Mouse (Mus musculus): ENCODE data around the gene Akr1d1. TPM values are rescaled to one million over a fixed set of nuclear protein-coding genes. Genes with fewer than 3 reads are reported as not detected.

Gene Akr1d1
- total RNA-seq (2023) = not detected

DNA sequence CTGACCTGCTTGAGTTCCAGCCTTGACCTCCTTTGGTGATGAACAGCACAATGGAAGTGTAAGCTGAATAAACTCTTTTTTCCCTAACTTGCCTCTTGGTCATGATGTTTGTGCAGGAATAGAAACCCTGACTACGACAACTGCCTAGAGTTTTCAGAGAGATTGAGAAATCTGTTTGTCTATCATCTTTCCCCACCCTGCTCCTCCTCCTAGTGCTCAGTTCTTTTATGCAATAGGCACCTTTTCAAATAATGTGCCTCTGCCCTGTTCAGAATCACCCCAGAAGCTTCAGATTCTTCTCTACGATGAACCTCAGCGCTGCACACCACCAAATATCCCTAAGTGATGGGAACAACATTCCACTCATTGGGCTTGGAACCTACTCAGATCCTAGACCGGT, at the start of gene Akr1d1:
Gene Akr1d1 (plus strand): TSS at position 234 of the 400 bp plus-strand sequence.

Other genes starting within 250 kb of the Akr1d1 start
- gene Dgki, start 230.0 kb upstream of the Akr1d1 start, total RNA-seq (2023) = 0.43 TPM
- 5.8 TPM for gene Creb3l2, start 88.0 kb upstream of the Akr1d1 start, total RNA-seq (2023)

Measured in CD8-positive naive resting alpha-beta T cell, adult 57 days (primary cell).